Mouse (Mus musculus) heart, postnatal 25 days (tissue): ENCODE results near the gene Nos1. TPM values are rescaled to one million over a fixed set of nuclear protein-coding genes. Genes with fewer than 3 reads are reported as not detected.

Source experiments
- DNase-seq: peaks from one replicate; pipeline ENCODE4 v3.0.0; 2022; ENCODE audit warnings: low spot score
- intact Hi-C: fragments of 180-260 bp; cut with DNase I; formaldehyde crosslinking; loops from one replicate; pipeline ENCODE4 v1.15.1; 2025
- total RNA-seq, 2 experiments: library from RNA; stranded (reverse); gene quantifications; 2 replicates each; pipeline ENCODE4 v1.2.3; 2021

Gene Nos1
- total RNA-seq, 2 experiments from 2014 or later, result 0.39 TPM

DNA sequence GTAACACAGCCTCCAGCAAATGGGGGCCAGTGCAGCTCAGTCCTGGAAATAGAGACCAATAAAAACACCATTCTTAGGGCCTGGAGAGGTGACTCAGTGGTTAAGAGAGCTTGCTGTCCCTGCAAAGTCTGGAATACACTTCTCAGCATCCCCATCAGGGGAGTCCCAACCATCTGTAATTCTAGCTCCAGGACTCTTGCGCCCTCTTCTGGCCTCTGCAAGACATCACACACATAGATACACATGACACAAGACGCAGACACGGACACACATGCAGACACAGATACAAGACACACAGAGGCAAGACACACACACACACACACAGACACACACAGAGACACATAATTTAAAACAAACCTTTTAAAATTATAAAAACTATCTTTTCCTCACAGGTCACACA is 160.7 kb downstream of the Nos1 start:
- no peak for DNase-seq
- intact Hi-C loops, result no loop called here

DNA sequence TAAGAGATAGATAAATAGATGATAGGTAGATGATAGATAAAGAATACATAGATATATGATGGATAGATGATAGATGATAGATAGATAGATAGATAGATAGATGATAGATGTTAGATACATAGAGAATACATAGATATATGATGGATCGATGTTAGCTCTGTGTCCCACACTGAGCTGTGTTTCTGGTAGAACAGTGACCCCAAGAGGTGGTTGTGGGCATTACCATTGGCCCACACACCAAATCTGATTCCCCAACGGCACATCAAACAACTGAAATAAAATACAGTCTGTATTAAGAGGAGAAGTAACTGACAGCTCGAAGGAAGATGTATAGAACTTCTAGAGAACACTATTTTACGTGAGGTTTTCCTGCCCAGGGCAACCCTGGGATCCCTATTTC is 165.8 kb downstream of the Nos1 start:
- no peak for DNase-seq
- intact Hi-C loops, result loop anchor here (2.0 to 5.0 kb wide), 2 partner anchors 56 to 430 kb away; no protein-coding TSS in a partner anchor

DNA sequence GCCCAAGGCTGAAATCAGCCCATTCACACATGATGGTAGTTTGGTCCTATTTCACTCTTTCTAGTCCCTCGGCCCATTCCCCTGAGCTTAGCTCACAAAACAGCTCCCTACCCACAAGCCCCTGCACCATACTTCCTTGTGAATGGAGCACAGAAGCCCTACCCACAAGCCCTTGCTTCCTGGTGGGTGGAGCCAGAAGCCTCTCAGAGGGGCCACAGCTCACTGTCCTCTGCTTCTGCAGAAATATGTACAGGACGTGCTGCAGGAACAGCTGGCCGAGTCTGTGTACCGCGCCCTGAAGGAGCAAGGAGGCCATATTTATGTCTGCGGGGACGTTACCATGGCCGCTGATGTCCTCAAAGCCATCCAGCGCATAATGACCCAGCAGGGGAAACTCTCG is 168.6 kb downstream of the Nos1 start:
- DNase-seq, result no peak
- intact Hi-C loops, result loop anchor here (5.0 kb wide), 1 partner anchor 53 kb away; no protein-coding TSS in a partner anchor

DNA sequence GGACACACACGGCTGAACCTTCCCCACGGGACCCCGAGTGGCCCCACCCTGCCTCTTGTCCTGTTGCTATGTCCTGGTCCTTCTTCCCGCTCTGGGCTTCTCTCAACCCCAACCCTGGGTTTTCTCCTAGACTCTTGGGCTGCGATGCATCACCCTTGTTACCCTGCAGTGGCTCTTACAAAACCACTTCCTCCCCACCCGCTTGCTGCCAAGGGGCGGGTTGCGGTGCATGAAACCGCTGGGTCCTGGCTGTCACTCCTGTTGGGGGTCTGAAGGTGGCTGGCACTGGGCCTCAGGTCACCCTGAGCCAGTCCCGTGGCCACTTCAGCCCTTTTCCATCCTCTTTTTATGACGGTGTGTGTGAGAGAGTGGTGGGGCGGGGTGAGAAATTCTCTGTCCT is 173.1 kb downstream of the Nos1 start:
- intact Hi-C loops, result no loop called here
- DNase-seq, result no peak

DNA sequence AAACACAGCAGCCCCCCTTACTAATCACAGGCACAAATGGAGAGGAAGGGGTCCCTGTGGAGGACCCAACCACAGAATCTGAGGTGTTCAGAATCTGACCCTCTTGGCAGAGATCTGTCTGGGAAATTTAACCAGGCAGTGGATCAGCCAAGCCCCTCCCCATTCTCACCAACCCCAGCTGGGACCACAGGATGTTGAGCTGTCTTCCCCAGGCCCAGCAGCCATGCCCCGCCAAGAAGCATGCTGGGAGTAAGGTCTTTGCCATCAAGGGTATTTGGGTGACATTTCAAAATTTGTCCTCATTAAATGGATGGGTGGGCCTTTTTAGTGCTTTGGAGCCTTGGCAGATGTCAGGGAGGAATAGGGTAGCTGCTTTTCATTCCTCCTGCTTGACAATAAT is 173.6 kb downstream of the Nos1 start:
- intact Hi-C loops, result no loop called here
- DNase-seq, result no peak

DNA sequence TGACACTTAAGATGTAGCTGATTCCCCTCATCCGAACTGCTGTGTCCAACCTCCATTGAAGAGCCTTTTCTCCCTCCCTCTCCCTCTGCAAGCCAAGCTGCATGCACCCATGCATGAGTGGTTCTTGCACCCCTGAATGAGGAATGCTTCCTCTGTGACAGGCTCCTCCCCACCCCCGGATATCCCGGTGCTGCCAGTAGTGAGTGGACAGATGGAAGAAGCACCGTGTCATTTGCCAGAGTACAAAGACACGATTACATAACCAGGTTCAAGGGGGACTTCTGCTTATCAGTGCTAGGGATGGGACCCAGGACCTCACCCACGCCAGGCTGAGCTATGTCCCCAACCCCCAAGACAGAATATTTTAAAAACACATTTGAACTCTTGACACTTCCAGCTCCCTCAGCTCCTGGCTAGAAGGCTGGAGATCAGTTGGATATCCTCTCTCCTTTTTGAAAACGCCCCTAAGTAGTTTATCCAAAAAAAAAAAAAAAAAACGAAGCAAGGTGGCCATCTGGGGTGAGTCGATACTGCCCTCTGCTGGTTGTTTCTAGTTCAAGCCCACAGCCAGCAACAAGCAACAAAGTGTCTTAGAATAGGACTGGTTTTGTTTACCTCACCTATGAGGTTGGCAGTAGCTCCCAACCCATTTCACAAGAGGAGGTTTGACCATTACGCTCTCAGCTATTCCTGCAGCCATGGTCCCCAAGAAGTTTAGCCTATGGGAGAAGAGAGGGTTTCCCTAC is 175.0 kb downstream of the Nos1 start:
- DNase-seq, result no peak
- intact Hi-C loops, result no loop called here

DNA sequence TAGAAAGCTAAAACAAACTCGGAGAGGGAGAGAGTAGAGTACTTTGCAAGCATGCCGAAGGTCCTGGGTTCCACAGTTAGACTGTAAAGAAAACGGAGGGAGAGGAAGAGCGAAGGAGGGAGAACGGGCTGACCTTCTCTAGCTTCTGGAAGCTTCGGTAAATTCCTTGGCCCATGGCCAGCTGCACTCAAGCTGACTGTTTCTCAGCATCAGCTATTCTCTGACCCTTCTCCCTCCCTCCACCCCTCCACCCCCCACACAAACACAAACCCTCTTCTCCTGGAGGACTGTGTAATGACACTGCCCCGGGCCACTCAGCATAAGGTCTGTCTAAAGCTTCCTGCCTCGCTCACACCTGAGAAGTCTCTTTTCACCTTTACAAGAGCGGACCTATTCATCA is 183.9 kb downstream of the Nos1 start:
- no peak for DNase-seq
- intact Hi-C loops, result no loop called here

DNA sequence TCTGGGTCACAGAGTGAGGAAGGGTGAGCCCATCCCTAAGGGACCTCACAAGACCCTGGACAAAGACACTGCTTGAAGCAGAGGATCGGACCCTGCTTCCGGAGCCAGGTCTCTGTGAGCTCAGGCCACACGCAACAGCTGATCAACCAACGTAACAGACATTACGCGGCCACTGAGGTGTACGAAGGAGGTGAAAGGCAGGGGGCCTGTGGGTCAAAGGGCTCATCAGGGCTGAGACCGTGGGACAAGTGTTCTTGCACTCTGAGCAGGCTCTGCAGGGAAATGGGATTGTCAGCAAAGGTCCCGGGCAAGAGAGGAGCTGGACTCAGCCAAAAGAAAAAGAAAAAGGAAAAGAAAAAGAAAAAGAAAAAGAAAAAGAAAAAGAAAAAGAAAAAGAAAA is 186.1 kb downstream of the Nos1 start:
- intact Hi-C loops, result no loop called here
- DNase-seq, result no peak

DNA sequence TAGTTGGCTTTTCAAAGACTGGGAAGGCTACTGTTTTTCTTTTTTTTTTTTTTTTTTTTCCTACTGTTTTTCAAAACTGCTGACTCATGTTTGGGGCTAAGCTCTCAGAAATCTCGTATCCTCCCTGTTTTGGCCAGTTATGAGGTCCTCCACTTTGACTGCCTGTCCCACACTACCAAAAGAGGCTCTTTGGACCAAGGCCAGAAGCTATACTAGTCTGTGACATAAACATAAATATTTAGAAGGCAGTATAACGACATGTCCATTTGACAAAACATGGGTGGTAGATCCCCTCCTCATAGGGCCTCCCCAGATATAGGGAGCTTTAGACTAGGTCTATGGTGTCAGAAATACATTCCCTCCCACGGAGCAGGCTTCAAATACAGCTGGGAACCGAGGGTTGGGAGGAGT is 186.8 kb downstream of the Nos1 start:
- intact Hi-C loops, result no loop called here
- no peak for DNase-seq

DNA sequence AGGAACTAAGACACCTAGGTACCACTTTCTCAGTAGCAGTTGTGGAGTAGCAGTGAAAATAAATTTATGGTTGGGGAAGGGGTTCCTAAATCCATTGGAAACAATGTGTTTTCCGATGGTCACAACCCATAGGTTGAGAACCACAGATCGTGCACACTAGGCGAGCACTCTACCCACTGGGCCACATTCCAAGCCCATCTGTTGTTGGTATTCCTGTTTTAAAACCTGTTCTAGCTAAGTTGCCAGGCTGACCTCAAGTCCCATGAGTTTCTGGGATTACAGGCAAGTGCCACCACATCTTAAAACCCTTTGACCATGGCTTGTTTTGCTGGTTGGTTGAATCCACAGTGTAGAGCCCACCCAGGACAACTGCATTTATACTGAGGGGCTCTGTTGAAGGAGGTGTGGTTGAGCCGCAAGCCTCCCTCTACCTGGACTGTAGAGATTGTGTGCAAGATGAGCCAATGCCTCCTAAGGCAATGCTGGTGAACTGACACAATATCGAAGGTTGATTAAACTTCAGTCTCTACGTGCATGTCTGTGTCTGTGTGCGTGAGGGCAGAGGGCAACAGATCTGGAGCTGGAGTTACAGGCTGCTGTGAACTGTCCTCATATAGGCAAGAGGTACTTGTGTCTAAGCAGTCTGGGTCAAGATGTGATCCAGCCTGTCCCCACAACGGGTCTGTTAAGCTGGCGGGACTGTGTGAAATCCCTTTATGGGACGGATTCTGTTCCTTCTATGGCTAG is 189.0 kb downstream of the Nos1 start:
- intact Hi-C loops, result no loop called here
- no peak for DNase-seq

DNA sequence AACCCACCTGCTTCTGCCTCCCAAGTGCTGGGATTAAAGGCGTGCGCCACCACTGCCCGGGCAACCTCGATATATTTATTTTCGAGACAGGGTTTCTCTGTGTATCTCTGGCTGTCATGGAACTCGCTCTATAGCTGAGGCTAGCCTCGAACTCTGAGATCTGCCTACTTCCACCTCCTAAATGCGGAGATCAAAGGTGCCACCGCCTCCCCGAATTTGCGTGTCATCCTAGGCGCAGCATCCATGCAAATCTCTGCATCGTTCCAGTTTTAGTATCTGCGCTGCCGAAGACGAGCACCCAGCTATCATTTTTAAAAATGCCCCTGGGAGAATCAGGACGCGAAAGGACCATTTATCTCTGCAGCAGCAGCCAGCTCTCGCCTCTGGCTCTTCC is 195.4 kb downstream of the Nos1 start:
- intact Hi-C loops, result no loop called here
- DNase-seq, result no peak

DNA sequence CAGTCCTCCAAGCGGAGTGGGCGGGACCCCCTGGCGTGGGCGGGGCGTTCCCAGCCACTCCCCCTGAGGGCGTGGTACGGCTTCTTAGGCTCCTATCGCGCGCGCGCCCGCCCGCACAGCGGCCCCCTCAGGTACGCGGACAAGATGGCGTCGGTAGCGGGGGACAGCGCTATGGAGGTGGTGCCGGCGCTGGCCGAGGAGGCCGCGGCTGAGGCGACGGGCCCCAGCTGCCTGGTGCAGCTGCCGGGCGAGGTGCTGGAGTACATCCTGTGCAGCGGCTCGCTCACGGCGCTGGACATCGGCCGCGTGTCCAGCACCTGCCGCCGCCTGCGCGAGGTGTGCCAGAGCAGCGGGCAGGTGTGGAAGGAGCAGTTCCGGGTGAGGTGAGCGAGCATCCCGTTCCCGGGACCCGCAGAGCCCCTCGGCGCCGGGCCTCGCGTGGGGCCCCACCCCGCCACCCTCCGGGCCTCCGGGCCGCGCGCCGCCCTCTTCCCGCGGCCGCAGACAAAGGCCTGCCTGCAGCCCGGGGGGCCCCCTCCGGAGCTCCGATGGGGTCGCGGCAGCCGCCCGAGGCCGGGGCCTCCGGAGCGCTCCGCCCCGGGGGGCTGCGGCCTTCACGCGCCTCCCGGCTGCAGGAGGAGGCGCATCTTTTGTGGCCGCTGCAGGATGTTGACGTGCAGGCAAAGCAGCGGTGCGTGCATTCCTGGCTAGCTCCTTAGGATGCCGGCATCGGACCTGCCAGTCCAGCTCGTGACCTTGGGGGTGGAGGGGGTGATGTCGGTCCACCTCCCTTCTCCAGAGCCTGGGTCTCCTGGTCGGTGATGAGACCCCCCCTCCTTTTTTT is 196.0 kb downstream of the Nos1 start, which contains the start of gene Fbxo21:
Gene Fbxo21, plus strand, starts transcription at position 74 of the 844 bp plus-strand sequence.
- intact Hi-C loops, result no loop called here
- peak; percentile 94 for DNase-seq

DNA sequence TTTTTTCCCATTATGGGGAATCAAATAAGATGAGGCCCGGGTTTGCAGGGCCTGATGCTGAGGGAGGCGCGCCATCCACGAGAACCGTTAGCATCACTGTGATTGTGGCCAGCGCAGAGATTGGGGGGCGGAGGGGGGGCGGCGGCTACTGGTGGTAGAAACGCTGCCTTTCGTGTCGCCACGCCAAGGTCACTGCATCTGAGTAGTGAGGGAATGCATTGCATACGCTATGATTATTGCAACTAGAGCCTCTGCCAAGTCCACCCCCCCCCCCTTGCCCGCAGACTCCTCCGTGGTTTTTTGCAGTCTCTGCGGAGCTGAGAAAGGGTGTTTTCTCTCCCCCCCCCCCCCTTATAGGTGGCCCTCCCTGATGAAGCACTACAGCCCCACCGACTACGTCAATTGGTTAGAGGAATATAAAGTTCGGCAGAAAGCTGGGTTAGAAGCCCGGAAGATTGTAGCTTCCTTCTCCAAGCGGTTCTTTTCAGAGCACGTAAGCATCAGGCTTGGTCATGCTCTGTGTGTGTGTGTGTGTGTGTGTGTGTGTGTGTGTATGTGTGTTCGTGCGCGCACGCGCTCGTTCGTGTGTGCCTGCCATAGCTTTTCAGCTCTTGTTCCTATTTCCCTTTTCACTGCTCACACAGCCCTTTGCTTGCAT is 196.8 kb downstream of the Nos1 start:
- intact Hi-C loops, result no loop called here
- DNase-seq, result no peak

DNA sequence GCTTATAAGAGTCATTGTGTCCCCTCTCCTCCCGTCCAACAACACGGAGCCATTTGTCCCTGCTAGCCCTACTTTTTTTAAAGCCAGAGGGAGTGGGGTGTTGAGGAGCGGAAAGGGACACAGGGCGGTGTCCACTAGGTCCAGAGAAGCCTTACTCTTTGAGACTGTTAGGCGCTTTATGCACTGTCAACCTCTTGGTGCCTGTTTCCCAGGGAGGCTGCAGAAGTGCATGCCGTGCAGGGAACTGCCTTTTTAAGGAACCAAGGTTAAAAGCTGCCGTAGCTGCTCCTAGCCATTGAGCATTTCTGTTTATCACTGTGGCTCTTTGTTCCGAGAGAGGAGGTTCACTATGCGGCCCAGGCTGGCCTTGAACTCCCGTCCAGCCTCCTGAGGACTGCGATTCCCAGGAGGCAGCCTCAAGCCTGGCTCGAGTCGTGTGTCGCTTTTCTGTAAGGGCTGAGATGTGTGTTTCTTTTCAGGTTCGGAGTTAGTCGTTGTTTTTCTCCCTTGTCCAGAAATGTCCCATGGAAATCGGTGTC is 197.4 kb downstream of the Nos1 start:
- DNase-seq, result no peak
- intact Hi-C loops, result no loop called here

DNA sequence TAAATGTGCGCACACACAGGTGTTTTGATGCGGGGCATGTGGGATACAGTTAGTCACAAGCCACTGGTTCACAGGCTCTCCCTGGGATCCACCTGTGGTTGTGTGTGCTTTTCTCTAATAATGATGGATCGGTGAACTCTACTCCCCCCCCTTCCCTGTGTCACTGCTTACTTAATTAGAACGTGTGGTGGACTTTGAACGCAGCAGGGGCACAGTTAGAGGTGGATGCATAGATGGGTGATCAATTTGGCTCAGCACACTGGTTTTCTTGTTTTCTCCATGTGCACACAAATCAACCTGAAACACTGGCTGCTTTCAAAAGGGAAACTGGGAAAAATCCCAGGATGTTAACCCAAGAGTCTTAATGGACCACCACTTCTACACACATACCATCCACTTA is 198.2 kb downstream of the Nos1 start:
- intact Hi-C loops, result no loop called here
- DNase-seq, result no peak

DNA sequence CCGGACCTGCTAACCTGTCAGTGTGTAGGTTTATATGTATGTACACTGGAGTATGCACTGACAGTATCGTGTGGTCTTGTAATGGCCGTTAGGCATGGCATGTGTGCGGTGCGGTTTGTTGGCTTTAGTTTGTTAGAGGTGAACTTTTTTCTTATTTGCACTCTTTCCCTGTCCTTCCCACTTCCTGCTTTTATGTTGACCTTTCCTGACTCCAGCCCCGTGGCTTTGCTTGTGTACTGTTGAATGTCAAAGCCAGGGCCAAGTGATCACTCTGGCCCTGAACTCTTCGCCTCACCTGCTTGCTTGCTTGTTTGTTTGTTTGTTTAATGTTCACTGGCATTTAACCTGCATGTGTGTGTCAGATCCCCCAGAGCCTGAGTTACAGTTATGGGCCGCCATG is 200.1 kb downstream of the Nos1 start:
- no peak for DNase-seq
- intact Hi-C loops, result no loop called here

DNA sequence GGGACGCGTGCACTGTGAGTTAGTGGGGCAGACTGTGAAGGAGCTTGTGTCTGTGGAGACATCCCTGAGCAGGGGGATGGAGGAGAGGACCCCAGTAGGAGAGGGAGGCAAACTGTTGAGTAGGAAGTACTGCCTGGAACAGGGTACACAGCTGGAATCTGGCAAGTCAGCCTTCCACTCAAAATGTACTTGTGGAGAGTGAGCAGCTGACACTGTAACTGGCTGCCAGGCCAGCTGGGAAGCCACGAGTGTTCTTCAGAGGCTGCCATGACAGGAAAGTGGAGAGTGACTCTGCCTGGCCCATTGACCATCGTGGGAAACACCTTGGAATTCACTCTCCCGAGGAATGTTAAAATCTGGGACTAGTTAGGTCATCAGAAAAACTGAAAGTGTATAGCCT is 201.1 kb downstream of the Nos1 start:
- DNase-seq, result no peak

DNA sequence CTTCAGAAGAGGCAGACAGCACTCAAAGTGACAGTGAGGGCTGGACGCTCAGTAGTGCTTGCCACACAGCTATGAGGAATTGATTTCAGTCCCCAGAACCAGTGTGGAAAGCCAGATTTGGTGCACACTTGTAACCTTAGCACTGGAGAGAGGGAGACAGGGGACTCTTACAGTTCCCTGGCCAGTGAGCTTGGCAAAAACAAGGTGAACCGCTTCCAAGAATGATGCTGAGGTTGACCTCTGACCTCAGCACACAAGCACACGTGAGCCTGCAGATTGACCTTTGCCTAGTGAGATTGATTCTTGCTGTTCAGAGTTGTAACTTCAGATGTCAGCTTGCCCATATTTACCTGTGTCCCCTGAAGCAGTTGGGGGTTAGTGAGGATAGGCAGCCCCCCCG is 205.5 kb downstream of the Nos1 start:
- no peak for DNase-seq
- intact Hi-C loops, result no loop called here

More for the DNA sequence above, 201.1 kb downstream of the Nos1 start:
- intact Hi-C loops, result no loop called here

DNA sequence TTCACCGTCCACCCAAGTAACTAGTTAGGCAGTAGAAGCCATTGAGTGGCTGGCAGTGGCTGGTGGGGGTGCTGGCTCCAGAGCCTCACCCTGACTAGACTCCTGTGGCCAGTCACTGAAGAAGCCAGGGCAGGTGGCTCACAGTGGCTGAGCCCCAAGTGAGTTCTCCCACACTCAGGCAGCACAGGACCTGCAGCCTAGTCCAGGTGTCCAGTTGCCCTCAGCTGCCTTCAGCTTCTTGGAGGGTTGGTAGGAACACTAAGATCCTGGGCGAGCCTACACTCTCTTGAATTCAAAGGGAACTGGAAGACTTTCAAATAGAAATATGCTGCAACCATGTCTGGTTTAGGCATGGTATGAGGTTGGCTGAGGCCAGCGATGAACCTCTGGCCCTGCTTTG is 207.1 kb downstream of the Nos1 start:
- DNase-seq, result no peak
- intact Hi-C loops, result no loop called here

DNA sequence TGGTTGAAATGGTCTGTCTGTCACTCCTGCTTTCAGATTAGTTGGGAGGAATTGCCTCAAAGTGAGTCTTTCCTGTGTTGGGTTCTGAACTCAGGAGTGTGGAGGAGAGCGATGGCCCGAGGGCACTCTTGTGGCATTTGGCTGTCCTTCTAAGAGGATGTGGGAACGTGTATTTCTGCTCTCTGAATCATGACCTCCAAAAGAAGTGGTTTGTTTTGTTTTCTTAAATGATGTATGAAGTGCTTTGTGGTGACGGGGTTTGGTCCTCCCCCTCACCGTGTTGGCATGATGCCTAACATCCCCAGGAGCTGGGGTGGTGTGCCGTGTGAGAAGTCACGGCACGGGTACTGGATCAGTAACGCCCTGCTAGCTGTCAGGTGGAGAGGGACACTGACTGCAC is 207.5 kb downstream of the Nos1 start:
- intact Hi-C loops, result no loop called here
- DNase-seq, result no peak
